Mouse (Mus musculus): ENCODE measurements around the gene Spg7. TPM values are rescaled to one million over a fixed set of nuclear protein-coding genes. Genes with fewer than 3 reads are reported as not detected.

The Spg7 gene
- total RNA-seq, 2 experiments from 2014 or later: 82.4 to 92.7 TPM

DNA sequence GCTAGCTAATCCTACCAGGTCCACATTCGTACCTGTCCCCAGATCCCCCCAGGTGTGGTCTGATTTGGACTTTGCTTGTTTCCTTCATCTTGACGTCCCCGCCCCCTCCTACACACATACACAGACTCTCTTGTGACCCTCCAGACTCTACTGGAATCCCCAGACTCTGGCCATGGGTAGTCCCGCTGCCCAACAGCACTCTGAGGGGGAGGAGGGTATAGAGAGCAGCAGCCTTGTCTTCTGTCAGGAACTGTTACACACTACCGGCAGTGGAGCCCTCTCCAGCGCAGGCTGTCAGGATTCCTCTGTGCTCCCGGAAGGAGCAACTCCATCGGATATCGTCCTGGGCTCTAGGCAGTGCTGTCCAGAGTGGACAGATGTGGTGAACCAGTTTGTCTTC, 68.3 kb downstream of the Spg7 start:
- no peak for DNase-seq

GRCm38 (mm10) chr8:123132953-123133352, 70.2 kb downstream of the Spg7 start:
- no peak for DNase-seq

- no peak for DNase-seq
These were observed 71.5 kb downstream of the Spg7 start for GRCm38 (mm10) chr8:123134149-123134713.

DNA sequence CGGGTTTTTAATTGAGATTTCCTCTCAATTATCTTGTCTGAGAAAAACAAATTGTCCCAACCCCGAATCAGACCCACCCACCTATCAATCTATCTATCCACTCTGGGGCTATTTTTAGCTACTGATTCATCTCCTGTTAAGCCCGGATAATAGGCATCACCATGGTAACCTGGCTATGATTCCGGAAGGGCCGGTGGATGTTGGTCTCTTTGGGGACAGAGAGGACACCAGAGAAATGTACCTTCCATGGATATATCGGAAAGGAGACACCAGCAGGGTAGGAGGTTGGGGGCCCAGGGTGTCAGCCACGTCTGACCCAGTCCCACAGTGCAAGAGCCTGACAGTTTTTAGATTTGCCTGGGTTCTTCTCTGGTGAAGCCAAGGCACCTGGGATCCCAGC, 72.7 kb downstream of the Spg7 start:
- DNase-seq: peak; percentile 43 to 57

DNA sequence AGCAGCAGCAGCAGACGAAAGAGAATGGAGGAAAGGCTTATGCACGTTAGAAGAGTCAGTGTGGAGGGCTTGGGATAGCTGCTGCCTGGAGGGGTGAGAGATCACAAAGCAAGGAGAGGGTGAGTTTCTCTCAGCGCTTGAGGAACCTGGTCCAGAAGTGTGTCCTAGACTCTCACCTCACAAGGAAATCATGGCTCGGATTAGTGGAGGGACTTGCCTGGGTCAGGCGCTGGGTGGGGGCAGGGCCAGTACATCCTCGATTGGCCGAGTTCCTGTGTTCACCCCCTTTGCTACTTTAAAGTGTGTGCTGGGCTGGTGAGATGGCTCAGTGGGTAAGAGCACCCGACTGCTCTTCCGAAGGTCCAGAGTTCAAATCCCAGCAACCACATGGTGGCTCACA, 73.1 kb downstream of the Spg7 start:
- DNase-seq: no peak

DNA sequence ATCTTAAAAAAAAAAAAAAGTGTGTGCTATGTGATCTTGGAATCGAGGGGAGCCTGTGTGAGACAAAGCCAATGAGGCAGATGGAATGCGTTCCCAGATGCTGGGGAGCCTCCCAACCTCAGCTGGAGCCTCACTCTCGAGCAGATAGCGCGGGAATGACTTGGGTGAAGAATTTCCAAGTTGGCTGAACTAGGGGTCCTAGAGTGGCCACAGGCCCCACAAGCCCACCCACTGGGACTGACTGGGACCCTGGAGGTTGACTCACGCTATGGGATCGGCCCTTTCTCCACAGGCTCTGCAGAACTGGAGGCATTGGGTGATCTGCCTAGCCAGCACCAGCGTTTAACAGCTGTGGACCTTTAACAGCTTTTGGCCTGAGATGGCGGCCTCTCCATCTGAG, 73.5 kb downstream of the Spg7 start:
- DNase-seq: no peak

DNA sequence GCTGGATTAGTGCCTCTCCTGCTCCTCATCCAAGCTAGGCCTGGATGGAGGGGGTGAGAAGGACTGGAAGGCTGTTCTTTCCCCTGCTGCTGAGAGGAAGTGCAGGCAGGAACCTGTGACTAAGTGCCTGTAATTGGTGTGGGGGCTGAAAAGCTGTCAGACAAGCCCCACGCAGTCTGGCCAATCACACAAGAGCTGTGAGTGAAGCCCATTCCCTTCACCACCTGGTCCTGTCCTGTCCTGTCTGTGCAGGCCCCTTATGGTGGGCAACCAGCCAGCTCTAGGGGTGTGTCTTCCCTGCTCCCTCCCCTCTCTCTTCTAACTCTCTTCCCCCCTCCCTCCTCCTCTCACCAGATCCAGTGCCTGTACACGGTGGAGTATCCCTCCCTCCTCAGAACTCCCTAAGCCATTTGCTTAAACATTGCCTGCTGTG, 74.9 kb downstream of the Spg7 start:
- DNase-seq: peak; percentile 31 to 35

DNA sequence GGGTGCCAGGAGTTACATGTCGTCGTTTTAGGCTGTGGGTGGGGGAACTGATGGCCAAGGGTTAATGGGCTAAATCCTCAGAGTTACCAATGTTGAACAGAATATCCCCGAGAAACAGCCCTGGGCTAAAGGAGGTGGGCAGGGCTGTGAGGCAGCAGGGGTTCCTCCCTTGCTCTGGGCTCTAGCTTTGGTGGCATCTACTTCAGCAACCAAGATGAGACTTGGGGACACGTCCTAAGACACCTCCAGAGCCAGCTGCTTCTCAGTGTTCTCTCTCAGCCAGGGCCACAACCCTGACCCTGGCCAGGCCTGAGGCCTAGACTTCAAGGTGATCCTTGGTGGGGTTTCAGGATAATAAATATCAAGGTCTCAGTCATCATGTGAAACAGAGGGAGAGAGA, 76.0 kb downstream of the Spg7 start:
- DNase-seq: no peak

- DNase-seq: peak; percentile 77 to 89
These were observed 79.2 kb downstream of the Spg7 start for GRCm38 (mm10) chr8:123141741-123142462.

- peak; percentile 65 to 77 for DNase-seq
These were observed 82.5 kb downstream of the Spg7 start for GRCm38 (mm10) chr8:123145279-123145678.

DNA sequence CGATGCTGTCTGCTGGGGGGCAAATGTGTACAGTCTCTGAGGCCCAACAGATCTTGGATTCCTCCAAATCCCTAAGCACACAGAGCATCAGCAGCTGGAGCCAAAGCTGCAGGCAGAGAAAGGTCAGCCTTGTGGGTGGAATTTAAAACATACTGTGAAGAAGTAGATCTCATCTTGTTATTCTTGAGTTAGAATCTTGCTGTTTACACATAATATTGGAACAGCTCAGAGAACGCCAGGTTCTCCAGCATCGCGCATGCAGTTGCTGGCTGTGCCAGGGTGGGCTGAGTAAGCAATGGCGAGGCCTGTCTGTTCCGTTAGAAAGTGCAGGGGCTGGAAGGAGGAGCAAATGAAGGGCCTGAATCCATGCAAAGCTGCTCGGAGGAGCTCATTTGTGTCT, 83.6 kb downstream of the Spg7 start:
- DNase-seq: no peak

Small RNAs within 50 kb of the gene (microRNA-seq; reads per million reads assigned to microRNA genes)
- gene Mir7079 (not detected), gene Mir7080 (1.00 reads per million)

Other genes starting within 250 kb of the Spg7 start
- gene Cdh15, start 215.0 kb upstream of the Spg7 start, total RNA-seq (2021): under 1 TPM; 0.36 to 0.53 TPM
- gene Ankrd11, start 20.7 kb upstream of the Spg7 start, total RNA-seq (2021): 10 to 100 TPM; 80.6 to 81.1 TPM
- gene Rpl13, start 39.4 kb downstream of the Spg7 start, total RNA-seq (2021): 100 to 1,000 TPM; 706 to 750 TPM
- 1 to 10 TPM; 3.6 to 5.0 TPM for gene Cpne7, start 54.4 kb downstream of the Spg7 start, total RNA-seq (2021)
- 1 to 10 TPM; 5.6 to 5.8 TPM for gene Sult5a1, start 95.4 kb downstream of the Spg7 start, total RNA-seq (2021)
- 10 to 100 TPM; 39.9 to 47.2 TPM for gene Dpep1, start 123.3 kb downstream of the Spg7 start, total RNA-seq (2021)
- 100 to 1,000 TPM in 1 of 2 experiments, 10 to 100 TPM in 1; 77.5 to 108 TPM for gene Chmp1a, start 149.8 kb downstream of the Spg7 start, total RNA-seq (2021)
- gene Spata33, start 149.9 kb downstream of the Spg7 start, total RNA-seq (2021): 1 to 10 TPM; 2.9 to 3.7 TPM
- 10 to 100 TPM; 49.0 to 58.6 TPM for gene Cdk10, start 161.9 kb downstream of the Spg7 start, total RNA-seq (2021)
- 10 to 100 TPM; 16.8 to 21.4 TPM for gene Spata2l, start 173.3 kb downstream of the Spg7 start, total RNA-seq (2021)
- 10 to 100 TPM; 19.4 to 27.9 TPM for gene Zfp276, start 191.3 kb downstream of the Spg7 start, total RNA-seq (2021)
- gene Vps9d1, start 191.4 kb downstream of the Spg7 start, total RNA-seq (2021): 10 to 100 TPM; 21.1 to 28.1 TPM